8 mouse cellular contexts compared by ENCODE assay signal in genomic region chr17:69180905-69181559, GRCm38 (mm10).
DNase-seq lines count a peak whose midpoint lies in the region; ATAC-seq and TF ChIP-seq lines count a peak whose summit lies in the region.

No protein-coding gene starts in this region.

- H3K4me3 ChIP-seq in lung, embryonic 14.5 days (ENCODE audit: low read depth, low read length): no peak overlapping the region
- H3K4me3 ChIP-seq in lung, adult 2 months (replicated peaks; ENCODE audit: extremely low read depth, low read depth, low read length): no peak overlapping the region
- H3K4me3 ChIP-seq in embryonic facial prominence, embryonic 15.5 days (replicated peaks): no peak overlapping the region
- H3K4me3 ChIP-seq in liver, adult 2 months (ENCODE audit: insufficient read depth, low read depth, low read length): no peak overlapping the region
- H3K4me3 ChIP-seq in neural tube, embryonic 15.5 days (replicated peaks): no peak overlapping the region

- no peaks in the 10 kb centered on the region for H3K79me2 ChIP-seq in liver, adult 2 months (ENCODE audit: control insufficient read depth, insufficient read depth, low read length)

- peak overlapping the region; percentile 13; the same call in 1 of the 2 replicates for H3K4me2 ChIP-seq in lung, embryonic 14.5 days
- no peak overlapping the region for H3K4me2 ChIP-seq in embryonic facial prominence, embryonic 15.5 days (replicated peaks)
- peak overlapping the region; percentile 46 for H3K4me2 ChIP-seq in neural tube, embryonic 15.5 days

- peak; percentile 68; the same call in 1 of the 2 replicates for ATAC-seq in lung, embryonic 14.5 days (ENCODE audit: insufficient read depth)
- peak; percentile 76; the same call in 1 of the 2 replicates for ATAC-seq in embryonic facial prominence, embryonic 15.5 days (ENCODE audit: insufficient number of reproducible peaks, low FRiP score, low TSS enrichment, low read depth)
- peak; percentile 76 for ATAC-seq in neural tube, embryonic 15.5 days (ENCODE audit: low FRiP score)

- peak; percentile 68 for DNase-seq in lung, embryonic 14.5 days
- no peak for DNase-seq in lung, adult 2 months
- peak; percentile 23 to 44 for DNase-seq in heart, postnatal 14 days
- DNase-seq in liver, adult 2 months (ENCODE audit: extremely low read depth, low read depth, low spot score): peak; percentile 38
- no peak for DNase-seq in frontal cortex, postnatal 25 days (ENCODE audit: low spot score in 2 of 2)
- DNase-seq in spleen, adult 12 weeks (ENCODE audit: low spot score): no peak

- H3K27me3 ChIP-seq in lung, embryonic 14.5 days (ENCODE audit: insufficient read depth, low read length): no peaks in the 10 kb centered on the region
- H3K27me3 ChIP-seq in embryonic facial prominence, embryonic 15.5 days: no peaks in the 10 kb centered on the region
- H3K27me3 ChIP-seq in liver, adult 2 months (ENCODE audit: control insufficient read depth, insufficient read depth, low read length): no peaks in the 10 kb centered on the region; the same call in 1 of the 2 replicates
- no peaks in the 10 kb centered on the region for H3K27me3 ChIP-seq in neural tube, embryonic 15.5 days (replicated peaks)

- TF ChIP-seq CTCF in lung, embryonic 14.5 days (IDR thresholded peaks at IDR 0.05; ENCODE audit: low read depth): no peak
- TF ChIP-seq CTCF in lung, adult 2 months (IDR thresholded peaks at IDR 0.05; ENCODE audit: insufficient read depth, low read length): no peak
- TF ChIP-seq CTCF in liver, adult 2 months (IDR thresholded peaks at IDR 0.05; ENCODE audit: low read depth, low read length): no peak

- no peak overlapping the region for H3K9ac ChIP-seq in lung, embryonic 14.5 days
- H3K9ac ChIP-seq in embryonic facial prominence, embryonic 15.5 days: no peak overlapping the region
- H3K9ac ChIP-seq in liver, adult 2 months (ENCODE audit: low read depth, low read length): no peak overlapping the region
- no peak overlapping the region for H3K9ac ChIP-seq in neural tube, embryonic 15.5 days (replicated peaks)

- WGBS in lung, embryonic 14.5 days: 25% methylated on average over 12 of the region's 12 CpGs
- WGBS in lung, adult 2 months: 36% methylated on average over 12 of the region's 12 CpGs
- WGBS in embryonic facial prominence, embryonic 15.5 days: 18% methylated on average over 12 of the region's 12 CpGs
- 42% methylated on average over 12 of the region's 12 CpGs for WGBS in liver, adult 2 months
- 19% methylated on average over 12 of the region's 12 CpGs for WGBS in neural tube, embryonic 15.5 days

- H3K36me3 ChIP-seq in lung, embryonic 14.5 days (ENCODE audit: insufficient read depth): no peaks in the 10 kb centered on the region
- H3K36me3 ChIP-seq in embryonic facial prominence, embryonic 15.5 days: no peaks in the 10 kb centered on the region
- no peaks in the 10 kb centered on the region for H3K36me3 ChIP-seq in liver, adult 2 months (ENCODE audit: control insufficient read depth, insufficient read depth, low read length)
- no peaks in the 10 kb centered on the region for H3K36me3 ChIP-seq in neural tube, embryonic 15.5 days

- intact Hi-C loops in heart, postnatal 14 days (cut with DNase I): no loop called here

- no peaks in the 10 kb centered on the region for H3K9me3 ChIP-seq in lung, embryonic 14.5 days (ENCODE audit: low read depth, low read length)
- H3K9me3 ChIP-seq in embryonic facial prominence, embryonic 15.5 days (replicated peaks): no peaks in the 10 kb centered on the region
- no peaks in the 10 kb centered on the region for H3K9me3 ChIP-seq in neural tube, embryonic 15.5 days (replicated peaks)

- H3K27ac ChIP-seq in lung, embryonic 14.5 days (ENCODE audit: low read depth): peak overlapping the region; percentile 38; the same call in 1 of the 2 replicates
- peak overlapping the region; percentile 59; the same call in 1 of the 2 replicates for H3K27ac ChIP-seq in embryonic facial prominence, embryonic 15.5 days (replicated peaks)
- peak overlapping the region; percentile 39; the same call in 1 of the 2 replicates for H3K27ac ChIP-seq in liver, adult 2 months (replicated peaks; ENCODE audit: insufficient read depth, low read depth, low read length)
- H3K27ac ChIP-seq in neural tube, embryonic 15.5 days (replicated peaks): peak overlapping the region; percentile 63

- peaks cover 4% of the 10 kb centered on the region; the same call in 1 of the 2 replicates for H3K4me1 ChIP-seq in lung, embryonic 14.5 days (ENCODE audit: insufficient read depth)
- no peaks in the 10 kb centered on the region for H3K4me1 ChIP-seq in lung, adult 2 months (ENCODE audit: control insufficient read depth, insufficient read depth, low read length)
- peaks cover 43% of the 10 kb centered on the region for H3K4me1 ChIP-seq in embryonic facial prominence, embryonic 15.5 days
- H3K4me1 ChIP-seq in liver, adult 2 months (ENCODE audit: control insufficient read depth, insufficient read depth, low read length): no peaks in the 10 kb centered on the region
- peaks cover 24% of the 10 kb centered on the region for H3K4me1 ChIP-seq in neural tube, embryonic 15.5 days

- no peak for TF ChIP-seq POLR2A in lung, adult 2 months (IDR thresholded peaks at IDR 0.05; ENCODE audit: borderline replicate concordance, extremely low read depth, low read depth, low read length)
- TF ChIP-seq POLR2A in liver, adult 2 months (IDR thresholded peaks at IDR 0.05; ENCODE audit: extremely low read depth, insufficient read depth, low read length): no peak

Comparison
In these comparisons a context has a peak if more than half of its experiments do, and no peak if none do; other contexts are left out.
1. DNase-seq: peak in lung, embryonic 14.5 days (single experiment), heart, postnatal 14 days (2 of 2) and liver, adult 2 months (single experiment); none in lung, adult 2 months (single experiment), frontal cortex, postnatal 25 days (0 of 2) and spleen, adult 12 weeks (single experiment).
2. Peak in every context shown above with its lines, with median percentiles within 50 percentile points of each other: ATAC-seq and H3K27ac ChIP-seq.